Mouse (Mus musculus) stomach, embryonic 15.5 days (tissue): ENCODE results near the gene Rbbp8nl. TPM values are rescaled to one million over a fixed set of nuclear protein-coding genes. Genes with fewer than 3 reads are reported as not detected.
"Not testable (repeated sequence)": the region's sequence is repeated elsewhere in the genome, so short reads cannot be mapped to it uniquely, and the experiment has no call there.

Source experiments
- ATAC-seq: fragments of 200-750 bp; cut with Nextera tagmentation; 2 replicates; pipeline ENCODE4 v1.8.0; 2017; ENCODE audit warnings: low read depth, moderate number of reproducible peaks, moderate TSS enrichment; ENCODE audit not compliant: insufficient read depth, low FRiP score
- H3K27ac ChIP-seq: fragments of 300-500 bp; sonication (generic); 2 replicates; pipeline ENCODE4 v1.5.1; 2015; ENCODE audit warnings: mild to moderate bottlenecking, inconsistent platforms
- H3K27me3 ChIP-seq: fragments of 300-500 bp; sonication (generic); replicated peaks from 2 replicates; pipeline ENCODE4 v1.6.1; 2015; ENCODE audit warnings: inconsistent platforms
- H3K36me3 ChIP-seq: fragments of 300-500 bp; sonication (generic); 2 replicates; pipeline ENCODE4 v1.6.1; 2015; ENCODE audit warnings: inconsistent platforms
- H3K4me1 ChIP-seq: fragments of 300-500 bp; sonication (generic); 2 replicates; pipeline ENCODE4 v1.6.1; 2015; ENCODE audit warnings: inconsistent platforms
- H3K4me2 ChIP-seq: fragments of 300-500 bp; sonication (generic); 2 replicates; pipeline ENCODE4 v1.6.1; 2015; ENCODE audit warnings: mild to moderate bottlenecking, inconsistent platforms
- H3K4me3 ChIP-seq: fragments of 300-500 bp; sonication (generic); replicated peaks from 2 replicates; pipeline ENCODE4 v1.5.1; 2015; ENCODE audit warnings: inconsistent platforms
- H3K9ac ChIP-seq: fragments of 300-500 bp; sonication (generic); 2 replicates; pipeline ENCODE4 v1.6.1; 2015; ENCODE audit warnings: inconsistent platforms
- H3K9me3 ChIP-seq: fragments of 300-500 bp; sonication (generic); 2 replicates; pipeline ENCODE4 v1.6.1; 2016; ENCODE audit warnings: inconsistent platforms
- WGBS: fragments of 180-500 bp; shearing (Covaris S2); methylation state at CpG from one replicate; pipeline ENCODE4 v1.1.7; 2015; 5-methylcytosine and 5-hydroxymethylcytosine counted together
- polyA plus RNA-seq: library from polyadenylated mRNA; unstranded; fragments of >200 nt; fragmentation: Nextera tagmentation; extraction: Ambion mirVana; gene quantifications from 2 replicates; pipeline ENCODE4 v1.2.1, GENCODE M21; 2015

Rbbp8nl gene
- polyA plus RNA-seq, 1 experiment from 2014 or later: 3.4 TPM

GRCm38 (mm10) chr2:180262891-180263290 lies 26.8 kb downstream of the Rbbp8nl start:
- Histone ChIP-seq H3K9ac (no peak overlapping the region), H3K9me3 (no peaks in the 10 kb centered on the region), H3K27ac (0 out of 2 replicates have a peak overlapping the region, but pooled peaks have one; percentile 46), H3K4me1 (peaks cover 6% of the 10 kb centered on the region), H3K36me3 (peaks cover 43% of the 10 kb centered on the region), H3K4me3 (no peak overlapping the region), H3K4me2 (no peak overlapping the region), H3K27me3 (no peaks in the 10 kb centered on the region)
- no peak for ATAC-seq
- 87% methylated on average over 10 of the region's 10 CpGs for WGBS

GRCm38 (mm10) chr2:180262441-180262840 lies 27.2 kb downstream of the Rbbp8nl start:
- H3K4me3 ChIP-seq: no peak overlapping the region
- peaks cover 7% of the 10 kb centered on the region for H3K4me1 ChIP-seq
- H3K9ac ChIP-seq: no peak overlapping the region
- 75% methylated on average over 3 of the region's 3 CpGs for WGBS
- H3K27ac ChIP-seq: no peak overlapping the region
- peaks cover 38% of the 10 kb centered on the region for H3K36me3 ChIP-seq
- no peaks in the 10 kb centered on the region for H3K27me3 ChIP-seq
- H3K4me2 ChIP-seq: no peak overlapping the region
- ATAC-seq: no peak
- no peaks in the 10 kb centered on the region for H3K9me3 ChIP-seq

- Histone ChIP-seq H3K27me3 (no peaks in the 10 kb centered on the region), H3K4me3 (no peak overlapping the region), H3K9me3 (no peaks in the 10 kb centered on the region), H3K4me1 (peaks cover 7% of the 10 kb centered on the region), H3K27ac (no peak overlapping the region), H3K4me2 (no peak overlapping the region), H3K36me3 (peaks cover 35% of the 10 kb centered on the region), H3K9ac (no peak overlapping the region)
- 87% methylated on average over 7 of the region's 7 CpGs for WGBS
- ATAC-seq: no peak
Measured at GRCm38 (mm10) chr2:180261901-180262300, 27.8 kb downstream of the Rbbp8nl start.

- H3K9ac ChIP-seq: no peak overlapping the region
- 63% methylated on average over 8 of the region's 8 CpGs for WGBS
- no peaks in the 10 kb centered on the region for H3K9me3 ChIP-seq
- no peak for ATAC-seq
- H3K4me1 ChIP-seq: peaks cover 11% of the 10 kb centered on the region
- H3K27me3 ChIP-seq: no peaks in the 10 kb centered on the region
- H3K4me2 ChIP-seq: no peak overlapping the region
- no peak overlapping the region for H3K27ac ChIP-seq
- H3K36me3 ChIP-seq: peaks cover 29% of the 10 kb centered on the region
- no peak overlapping the region for H3K4me3 ChIP-seq
Measured at GRCm38 (mm10) chr2:180260610-180261480, 28.8 kb downstream of the Rbbp8nl start.

GRCm38 (mm10) chr2:180259826-180260609 lies 29.7 kb downstream of the Rbbp8nl start:
- not testable (repeated sequence) for H3K4me2 ChIP-seq

GRCm38 (mm10) chr2:180258951-180259484 lies 30.7 kb downstream of the Rbbp8nl start:
- H3K4me3 ChIP-seq, H3K4me2 ChIP-seq, ATAC-seq, H3K27ac ChIP-seq, H3K9me3 ChIP-seq, H3K27me3 ChIP-seq, H3K9ac ChIP-seq: not testable (repeated sequence)
- Histone ChIP-seq H3K36me3 (peaks cover 29% of the 10 kb centered on the region), H3K4me1 (peaks cover 11% of the 10 kb centered on the region)
- WGBS: 69% methylated on average over 10 of the region's 10 CpGs

More at GRCm38 (mm10) chr2:180259826-180260609, 29.7 kb downstream of the Rbbp8nl start:
- H3K36me3 ChIP-seq: peaks cover 29% of the 10 kb centered on the region
- not testable (repeated sequence) for ATAC-seq, H3K9me3 ChIP-seq, H3K9ac ChIP-seq, H3K27ac ChIP-seq, H3K27me3 ChIP-seq, H3K4me3 ChIP-seq
- H3K4me1 ChIP-seq: peaks cover 11% of the 10 kb centered on the region
- WGBS: 64% methylated on average over 17 of the region's 17 CpGs

GRCm38 (mm10) chr2:180257963-180258865 lies 31.5 kb downstream of the Rbbp8nl start:
- Histone ChIP-seq H3K9ac (peak overlapping the region; percentile 92), H3K27me3 (no peaks in the 10 kb centered on the region), H3K4me2 (peak overlapping the region; percentile 85), H3K9me3 (no peaks in the 10 kb centered on the region), H3K4me3 (peak overlapping the region; percentile 80), H3K4me1 (peaks cover 11% of the 10 kb centered on the region), H3K36me3 (peaks cover 29% of the 10 kb centered on the region), H3K27ac (peak overlapping the region; percentile 83; the same call in 1 of the 2 replicates)
- no peak for ATAC-seq
- WGBS: 50% methylated on average over 11 of the region's 11 CpGs

- Histone ChIP-seq H3K9ac (peak within 1 kb of the TSS; percentile 92), H3K36me3 (peaks cover 21% of the 10 kb centered on the region), H3K4me2 (peak within 1 kb of the TSS; percentile 90), H3K4me1 (peaks cover 11% of the 10 kb centered on the region), H3K27me3 (no peaks in the 10 kb centered on the region), H3K4me3 (peak within 1 kb of the TSS; percentile 80), H3K27ac (peak within 1 kb of the TSS; percentile 94), H3K9me3 (no peaks in the 10 kb centered on the region)
- peak; percentile 97 for ATAC-seq
- under 1% methylated on average over 38 of the region's 38 CpGs for WGBS
Measured at GRCm38 (mm10) chr2:180257001-180257521, 32.6 kb downstream of the Rbbp8nl start, which contains the start of gene Rps21. Rps21 (plus strand) TSS chr2:180257377.

- peaks cover 11% of the 10 kb centered on the region for H3K4me1 ChIP-seq
- H3K27ac ChIP-seq: peak overlapping the region; percentile 94
- WGBS: 23% methylated on average over 26 of the region's 26 CpGs
- H3K27me3 ChIP-seq: no peaks in the 10 kb centered on the region
- H3K9ac ChIP-seq: peak overlapping the region; percentile 45
- no peaks in the 10 kb centered on the region for H3K9me3 ChIP-seq
- H3K4me2 ChIP-seq: peak overlapping the region; percentile 90
- H3K4me3 ChIP-seq: peak overlapping the region; percentile 80
- peaks cover 16% of the 10 kb centered on the region; the same call in 1 of the 2 replicates for H3K36me3 ChIP-seq
- peak; percentile 55 for ATAC-seq
Measured at GRCm38 (mm10) chr2:180256296-180257000, 33.2 kb downstream of the Rbbp8nl start.

GRCm38 (mm10) chr2:180255701-180256100 lies 34.0 kb downstream of the Rbbp8nl start:
- no peak overlapping the region for H3K4me3 ChIP-seq
- no peak overlapping the region for H3K9ac ChIP-seq
- no peak overlapping the region for H3K27ac ChIP-seq
- peaks cover 11% of the 10 kb centered on the region for H3K4me1 ChIP-seq
- peaks cover 9% of the 10 kb centered on the region; the same call in 1 of the 2 replicates for H3K36me3 ChIP-seq
- no peaks in the 10 kb centered on the region for H3K9me3 ChIP-seq
- no peaks in the 10 kb centered on the region for H3K27me3 ChIP-seq
- ATAC-seq: no peak
- WGBS: 88% methylated on average over 9 of the region's 9 CpGs
- H3K4me2 ChIP-seq: peak overlapping the region; percentile 90
